Mouse (Mus musculus) bone marrow, adult 2 months (tissue): ENCODE measurements around the gene Dusp16.

Experiments used
- CTCF ChIP-seq: fragments of 200-500 bp; IDR thresholded peaks from 2 replicates; pipeline ENCODE4 v1.5.1; 2011; ENCODE audit warnings: low read length, control low read depth; ENCODE audit not compliant: control insufficient read depth, insufficient read depth
- POLR2A ChIP-seq: fragments of 200-500 bp; IDR thresholded peaks from 2 replicates; pipeline ENCODE4 v1.6.1; 2011; ENCODE audit warnings: low read depth, mild to moderate bottlenecking, control low read depth, low read length, borderline replicate concordance; ENCODE audit not compliant: control insufficient read depth

DNA sequence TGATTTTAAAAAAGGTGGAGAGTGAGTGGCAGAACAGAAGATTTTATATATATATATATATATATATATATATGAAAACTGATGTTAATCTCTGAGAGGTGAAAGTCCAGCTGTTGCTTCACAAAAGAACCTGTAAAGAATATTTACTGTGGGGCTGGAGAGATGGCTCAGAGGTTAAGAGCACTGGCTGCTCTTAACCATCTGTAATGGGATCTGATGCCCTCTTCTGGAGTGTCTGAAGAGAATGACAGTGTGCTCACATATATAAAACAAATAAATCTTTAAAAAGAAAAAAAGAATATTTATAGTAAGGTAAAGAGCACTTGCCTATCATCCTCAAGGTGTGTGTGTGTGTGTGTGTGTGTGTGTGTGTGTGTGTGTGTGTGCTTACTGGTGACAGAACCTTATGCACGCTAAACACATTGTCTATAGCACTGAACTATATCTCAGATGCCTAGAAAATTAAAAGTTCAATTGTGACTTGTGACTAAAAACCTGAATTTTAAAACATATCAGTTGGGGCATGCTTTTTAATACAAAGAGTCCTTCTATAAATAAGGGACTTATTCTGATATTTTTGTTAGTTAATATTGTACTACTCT lies 19.0 kb downstream of the Dusp16 start:
- TF ChIP-seq CTCF, result no peak
- TF ChIP-seq POLR2A, result no peak
